Mouse (Mus musculus): ENCODE measurements around the gene Peak1. TPM values are rescaled to one million over a fixed set of nuclear protein-coding genes. Genes with fewer than 3 reads are reported as not detected.

The Peak1 gene
- polyA plus RNA-seq, 1 experiment from 2014 or later, result 10.1 TPM

GRCm38 (mm10) chr9:56200200-56200599 lies 217.7 kb downstream of the Peak1 start:
- no peak overlapping the region for H3K9ac ChIP-seq
- ATAC-seq, result no peak
- H3K27me3 ChIP-seq (replicated peaks), result no peaks in the 10 kb centered on the region; the same call in 1 of the 2 replicates
- H3K9me3 ChIP-seq, result no peaks in the 10 kb centered on the region
- no peak overlapping the region for H3K4me3 ChIP-seq (replicated peaks)
- H3K4me2 ChIP-seq (replicated peaks), result no peak overlapping the region
- H3K27ac ChIP-seq, result no peak overlapping the region
- no peaks in the 10 kb centered on the region for H3K4me1 ChIP-seq (replicated peaks)
- 0 out of 2 replicates have a peak, but pooled peaks cover 2% of the 10 kb centered on the region for H3K36me3 ChIP-seq
- WGBS, result 66% methylated on average over 2 of the region's 2 CpGs

DNA sequence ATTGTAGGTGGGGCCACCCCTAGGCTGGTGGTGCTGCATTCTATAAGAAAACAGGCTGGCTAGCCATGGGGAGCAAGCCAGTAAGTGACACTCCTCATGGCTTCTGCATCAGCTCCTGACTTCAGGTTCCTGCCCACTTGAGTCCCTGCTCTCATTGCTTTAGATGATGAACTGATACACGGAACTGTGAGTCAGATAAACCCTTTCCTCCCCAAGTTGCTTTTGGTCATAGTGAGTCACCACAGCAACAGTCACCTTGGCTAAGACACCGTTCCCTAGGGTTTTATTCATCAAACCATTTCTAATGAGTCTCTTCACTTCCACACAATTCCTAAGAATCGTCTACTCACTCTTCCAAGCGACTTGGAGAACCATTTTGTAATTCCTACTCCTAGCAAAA lies 220.9 kb downstream of the Peak1 start:
- ATAC-seq, result no peak

DNA sequence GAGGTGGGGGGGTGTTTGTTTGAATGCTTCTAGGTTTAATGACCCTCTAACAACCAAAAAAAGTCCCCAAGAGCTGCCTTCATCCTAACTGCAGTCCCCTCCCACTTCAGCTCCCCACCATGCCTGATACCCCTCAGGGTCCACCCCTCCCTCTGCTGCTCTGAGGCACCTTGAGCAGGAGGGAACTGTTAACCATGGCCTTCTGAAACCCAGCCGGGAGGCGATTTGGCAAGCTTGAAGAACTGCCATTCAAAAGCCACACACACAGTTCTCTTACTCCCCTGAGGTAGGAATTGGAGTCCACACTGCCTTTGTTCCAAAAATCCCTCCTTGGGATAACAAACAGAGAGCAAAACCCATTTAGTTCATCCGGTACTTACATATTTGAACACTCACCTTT lies 222.7 kb downstream of the Peak1 start:
- no peak for ATAC-seq
- Histone ChIP-seq H3K4me2 (replicated peaks) (no peak overlapping the region), H3K4me1 (replicated peaks) (0 out of 2 replicates have a peak, but pooled peaks cover 4% of the 10 kb centered on the region), H3K27me3 (replicated peaks) (no peaks in the 10 kb centered on the region; the same call in 1 of the 2 replicates), H3K9ac (no peak overlapping the region), H3K9me3 (no peaks in the 10 kb centered on the region), H3K36me3 (no peaks in the 10 kb centered on the region), H3K27ac (no peak overlapping the region), H3K4me3 (replicated peaks) (no peak overlapping the region)
- 67% methylated on average over 3 of the region's 3 CpGs for WGBS

More for the DNA sequence above, 220.9 kb downstream of the Peak1 start:
- Histone ChIP-seq H3K4me2 (replicated peaks) (no peak overlapping the region), H3K27ac (no peak overlapping the region), H3K36me3 (no peaks in the 10 kb centered on the region), H3K9ac (no peak overlapping the region), H3K4me1 (replicated peaks) (no peaks in the 10 kb centered on the region), H3K4me3 (replicated peaks) (no peak overlapping the region), H3K27me3 (replicated peaks) (no peaks in the 10 kb centered on the region; the same call in 1 of the 2 replicates), H3K9me3 (no peaks in the 10 kb centered on the region)
- WGBS, result 84% methylated on average over 4 of the region's 4 CpGs

GRCm38 (mm10) chr9:56191498-56192455 lies 226.1 kb downstream of the Peak1 start:
- 0 out of 2 replicates have a peak, but pooled peaks cover 4% of the 10 kb centered on the region for H3K4me1 ChIP-seq (replicated peaks)
- H3K4me2 ChIP-seq (replicated peaks), result no peak overlapping the region
- H3K27ac ChIP-seq, result no peak overlapping the region
- no peaks in the 10 kb centered on the region for H3K36me3 ChIP-seq
- ATAC-seq, result no peak
- WGBS, result 54% methylated on average over 11 of the region's 11 CpGs
- H3K9me3 ChIP-seq, result no peaks in the 10 kb centered on the region
- H3K27me3 ChIP-seq (replicated peaks), result no peaks in the 10 kb centered on the region; the same call in 1 of the 2 replicates
- H3K9ac ChIP-seq, result no peak overlapping the region
- H3K4me3 ChIP-seq (replicated peaks), result no peak overlapping the region

DNA sequence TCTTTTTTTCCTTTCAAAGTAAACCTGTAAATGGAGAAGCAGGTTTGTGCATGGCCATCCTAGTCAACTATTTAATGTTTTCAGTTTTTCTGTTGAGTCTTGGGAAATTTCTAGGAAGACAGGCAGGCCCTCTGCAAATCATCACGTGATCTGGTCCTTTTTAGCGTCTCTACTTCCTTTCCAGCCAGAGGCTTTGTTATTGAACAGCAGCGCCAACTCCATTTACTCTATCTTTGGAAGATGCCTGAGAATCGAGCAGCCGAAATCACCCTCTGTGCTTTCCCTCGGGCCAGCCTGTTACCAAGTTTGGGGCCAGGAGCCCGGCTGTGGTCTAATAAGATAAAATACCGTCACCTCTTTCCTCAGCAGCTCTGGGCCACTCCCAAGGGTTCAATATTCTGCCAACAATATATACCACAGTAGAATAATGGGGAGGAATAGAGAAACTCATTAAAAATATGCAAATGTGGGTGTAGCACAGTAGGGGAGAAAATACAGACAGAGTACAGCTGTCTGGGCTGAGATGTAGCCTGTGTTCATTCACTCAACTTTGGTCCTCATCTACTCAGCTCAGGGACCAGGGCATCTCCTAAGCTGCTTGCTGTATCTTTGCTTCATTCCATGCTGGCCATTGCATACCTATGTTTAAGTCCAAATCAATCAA lies 237.6 kb downstream of the Peak1 start:
- Histone ChIP-seq H3K36me3 (no peaks in the 10 kb centered on the region), H3K4me2 (replicated peaks) (no peak overlapping the region), H3K27ac (no peak overlapping the region), H3K4me1 (replicated peaks) (0 out of 2 replicates have a peak, but pooled peaks cover 4% of the 10 kb centered on the region), H3K9ac (no peak overlapping the region), H3K9me3 (no peaks in the 10 kb centered on the region), H3K4me3 (replicated peaks) (no peak overlapping the region), H3K27me3 (replicated peaks) (no peaks in the 10 kb centered on the region)
- no peak for ATAC-seq
- WGBS, result 43% methylated on average over 8 of the region's 8 CpGs

DNA sequence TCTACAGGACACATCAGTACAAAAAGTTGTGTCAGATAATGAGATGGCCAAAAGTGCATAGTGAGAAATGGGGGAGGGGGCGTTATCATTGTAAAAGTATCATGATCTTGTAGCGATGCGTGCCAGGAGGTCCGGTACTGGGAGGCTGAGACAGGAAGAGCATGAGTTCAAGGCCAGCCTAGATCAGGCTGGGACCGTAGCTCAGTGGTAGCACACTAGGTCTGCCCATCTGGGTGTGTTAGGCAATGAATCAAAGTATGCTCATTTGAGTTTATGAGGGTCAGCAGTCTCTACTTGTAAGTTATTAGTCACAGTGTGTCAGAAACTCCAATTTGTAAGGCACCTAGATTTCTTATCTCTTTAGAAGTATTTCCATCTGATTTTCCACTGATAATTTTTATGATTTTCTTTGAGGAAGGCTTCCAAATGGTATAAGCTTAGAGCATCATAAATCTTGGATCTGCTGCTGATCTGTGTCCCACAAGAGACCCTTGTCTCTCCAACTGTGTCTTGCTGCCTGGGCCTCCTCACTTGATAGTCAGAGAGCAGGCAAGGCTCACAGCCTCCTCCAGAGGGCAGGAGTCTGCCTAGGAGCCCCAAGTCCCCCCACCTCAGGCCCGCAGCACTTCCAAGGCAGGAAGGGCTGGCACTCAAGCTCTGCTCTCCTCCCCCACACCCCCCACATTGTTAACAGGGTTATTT lies 238.3 kb downstream of the Peak1 start:
- Histone ChIP-seq H3K27ac (no peak overlapping the region), H3K9me3 (no peaks in the 10 kb centered on the region), H3K4me3 (replicated peaks) (no peak overlapping the region), H3K27me3 (replicated peaks) (no peaks in the 10 kb centered on the region), H3K4me1 (replicated peaks) (0 out of 2 replicates have a peak, but pooled peaks cover 4% of the 10 kb centered on the region), H3K9ac (no peak overlapping the region), H3K4me2 (replicated peaks) (no peak overlapping the region), H3K36me3 (no peaks in the 10 kb centered on the region)
- ATAC-seq, result peak; percentile 77
- WGBS, result 78% methylated on average over 6 of the region's 6 CpGs

GRCm38 (mm10) chr9:56177354-56177753 lies 240.5 kb downstream of the Peak1 start:
- no peak for ATAC-seq
- WGBS, result 73% methylated on average over 4 of the region's 4 CpGs
- Histone ChIP-seq H3K9ac (no peak overlapping the region), H3K4me3 (replicated peaks) (no peak overlapping the region), H3K27me3 (replicated peaks) (no peaks in the 10 kb centered on the region), H3K27ac (no peak overlapping the region), H3K36me3 (no peaks in the 10 kb centered on the region), H3K9me3 (no peaks in the 10 kb centered on the region), H3K4me2 (replicated peaks) (no peak overlapping the region), H3K4me1 (replicated peaks) (0 out of 2 replicates have a peak, but pooled peaks cover 4% of the 10 kb centered on the region)

DNA sequence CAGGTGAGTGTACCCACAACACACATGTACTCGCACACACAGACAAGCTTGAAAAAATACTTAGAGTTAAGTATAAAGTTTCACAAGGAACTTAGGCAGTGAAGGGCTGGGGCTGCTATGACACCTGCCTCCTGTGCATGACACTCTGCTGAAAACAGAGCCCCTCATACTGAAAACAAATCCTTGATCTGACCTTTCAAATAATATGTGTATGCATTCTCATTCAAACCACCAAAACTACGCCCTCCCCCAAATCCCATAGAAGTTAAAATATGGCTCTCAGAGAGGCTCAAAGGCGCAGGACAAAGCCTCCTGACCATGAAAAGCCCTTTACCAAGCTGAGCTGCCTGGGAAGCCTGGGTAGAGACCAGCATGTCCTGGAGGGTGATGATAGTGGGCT lies 242.6 kb downstream of the Peak1 start:
- no peaks in the 10 kb centered on the region for H3K9me3 ChIP-seq
- no peak overlapping the region for H3K4me3 ChIP-seq (replicated peaks)
- H3K4me2 ChIP-seq (replicated peaks), result no peak overlapping the region
- H3K4me1 ChIP-seq (replicated peaks), result 0 out of 2 replicates have a peak, but pooled peaks cover 4% of the 10 kb centered on the region
- H3K27me3 ChIP-seq (replicated peaks), result no peaks in the 10 kb centered on the region
- H3K9ac ChIP-seq, result no peak overlapping the region
- H3K27ac ChIP-seq, result no peak overlapping the region
- ATAC-seq, result no peak
- 93% methylated on average over 3 of the region's 3 CpGs for WGBS
- H3K36me3 ChIP-seq, result no peaks in the 10 kb centered on the region

DNA sequence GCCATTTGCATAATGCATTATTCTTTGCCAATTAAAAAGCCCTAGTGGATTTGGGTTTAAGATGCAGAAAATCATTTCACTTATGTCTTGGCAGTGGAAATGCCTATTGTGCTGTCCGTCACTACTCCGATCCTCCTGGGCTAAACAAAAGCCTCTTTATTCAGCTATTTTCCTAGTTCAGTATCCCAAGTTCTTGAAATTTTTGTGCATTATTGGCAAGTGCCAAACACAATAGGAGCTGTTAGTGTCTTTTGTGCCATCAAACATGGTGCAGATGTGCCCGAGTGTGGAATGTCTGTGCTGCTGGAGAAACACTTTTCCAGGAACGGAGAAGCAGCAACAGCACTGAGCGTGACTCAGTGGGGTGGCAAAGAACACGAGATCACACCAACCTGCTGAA lies 250.2 kb downstream of the Peak1 start:
- H3K9me3 ChIP-seq, result no peaks in the 10 kb centered on the region
- H3K36me3 ChIP-seq, result no peaks in the 10 kb centered on the region
- 78% methylated on average over 6 of the region's 6 CpGs for WGBS
- H3K4me3 ChIP-seq (replicated peaks), result no peak overlapping the region
- no peak overlapping the region for H3K4me2 ChIP-seq (replicated peaks)
- ATAC-seq, result no peak
- H3K27me3 ChIP-seq (replicated peaks), result no peaks in the 10 kb centered on the region
- H3K9ac ChIP-seq, result no peak overlapping the region
- no peaks in the 10 kb centered on the region for H3K4me1 ChIP-seq (replicated peaks)
- H3K27ac ChIP-seq, result no peak overlapping the region

DNA sequence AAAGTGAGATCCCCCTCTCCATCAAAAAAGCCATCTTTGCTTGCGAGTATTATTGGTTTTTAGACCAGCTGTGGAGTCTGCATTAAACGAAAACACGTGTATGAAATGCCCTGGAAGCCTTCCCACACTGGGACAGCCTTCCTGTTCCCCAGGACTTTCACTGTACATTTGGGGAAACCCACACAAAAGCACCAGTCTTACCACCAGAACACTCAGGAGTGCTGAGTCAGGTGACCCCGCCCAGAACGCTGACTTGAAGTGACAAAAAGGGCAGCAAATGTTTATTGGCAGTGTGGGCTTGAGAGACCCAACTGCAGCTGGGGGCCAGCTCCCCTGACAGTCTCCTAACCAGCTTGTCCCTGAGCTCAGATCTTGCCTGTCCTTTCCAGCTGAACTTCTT lies 251.7 kb downstream of the Peak1 start:
- Histone ChIP-seq H3K4me2 (replicated peaks) (no peak overlapping the region), H3K27me3 (replicated peaks) (no peaks in the 10 kb centered on the region), H3K9me3 (no peaks in the 10 kb centered on the region), H3K9ac (no peak overlapping the region), H3K27ac (no peak overlapping the region), H3K36me3 (no peaks in the 10 kb centered on the region), H3K4me1 (replicated peaks) (no peaks in the 10 kb centered on the region; the same call in 1 of the 2 replicates), H3K4me3 (replicated peaks) (no peak overlapping the region)
- WGBS, result 50% methylated on average over 5 of the region's 5 CpGs
- no peak for ATAC-seq

DNA sequence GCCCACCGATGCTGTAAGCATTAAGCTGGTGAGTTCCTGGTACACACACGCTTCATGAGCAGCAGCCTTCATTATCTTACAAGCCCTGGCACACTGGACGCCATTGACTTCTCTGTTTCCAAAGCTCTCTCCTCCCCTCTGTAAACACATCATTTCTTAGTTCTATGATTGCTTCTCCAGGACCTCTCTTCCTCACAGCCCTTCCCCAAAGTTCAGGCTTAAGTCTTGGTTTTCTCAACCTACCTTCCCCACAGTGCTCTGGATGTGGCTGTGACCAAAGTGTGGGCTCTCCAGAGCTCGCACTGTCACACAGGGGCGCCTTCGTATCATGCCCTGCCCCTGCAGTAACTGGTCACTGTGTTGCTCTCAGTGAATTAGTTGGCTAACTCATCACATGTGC lies 252.5 kb downstream of the Peak1 start, which contains the start of gene Tspan3:
Gene Tspan3 (minus strand): TSS at position 101 of the 400 bp plus-strand sequence.
- WGBS, result 98% methylated on average over 6 of the region's 6 CpGs
- no peaks in the 10 kb centered on the region for H3K9me3 ChIP-seq

More for the DNA sequence above, 252.5 kb downstream of the Peak1 start, which contains the start of gene Tspan3:
- Histone ChIP-seq H3K27ac (no peak within 1 kb of the TSS), H3K9ac (no peak within 1 kb of the TSS), H3K4me1 (replicated peaks) (no peaks in the 10 kb centered on the region; the same call in 1 of the 2 replicates), H3K4me3 (replicated peaks) (no peak within 1 kb of the TSS), H3K36me3 (no peaks in the 10 kb centered on the region), H3K4me2 (replicated peaks) (no peak within 1 kb of the TSS), H3K27me3 (replicated peaks) (no peaks in the 10 kb centered on the region)
- ATAC-seq, result no peak

All from intestine, embryonic 15.5 days (tissue).